Mouse (Mus musculus): ENCODE results near the gene Rabep1. TPM values are rescaled to one million over a fixed set of nuclear protein-coding genes. Genes with fewer than 3 reads are reported as not detected.

Gene Rabep1
- 10 to 100 TPM; 36.0 to 42.2 (median 41.6) TPM for total RNA-seq (2022)

- DNase-seq (ENCODE audit: low spot score in 2 of 2), result peak; percentile 84 to 89
Observed at GRCm38 (mm10) chr11:70844559-70845456, at the start of gene Rabep1. Gene Rabep1 (plus strand): TSS chr11:70844778.

- DNase-seq (ENCODE audit: low spot score in 2 of 2), result no peak
Observed at GRCm38 (mm10) chr11:70802208-70802864, 42.2 kb upstream of the Rabep1 start.

GRCm38 (mm10) chr11:70802865-70803261 lies 41.7 kb upstream of the Rabep1 start:
- no peak for DNase-seq (ENCODE audit: low spot score in 2 of 2)

GRCm38 (mm10) chr11:70803711-70804200 lies 40.8 kb upstream of the Rabep1 start:
- DNase-seq (ENCODE audit: low spot score in 2 of 2), result no peak

- DNase-seq (ENCODE audit: low spot score in 2 of 2), result no peak
Observed at GRCm38 (mm10) chr11:70804395-70804794, 40.2 kb upstream of the Rabep1 start.

- no peak for DNase-seq (ENCODE audit: low spot score in 2 of 2)
Observed at GRCm38 (mm10) chr11:70805641-70806175, 38.9 kb upstream of the Rabep1 start.

- DNase-seq (ENCODE audit: low spot score in 2 of 2), result no peak
Observed at GRCm38 (mm10) chr11:70806697-70807096, 37.9 kb upstream of the Rabep1 start.

- no peak for DNase-seq (ENCODE audit: low spot score in 2 of 2)
Observed at GRCm38 (mm10) chr11:70807630-70808029, 36.9 kb upstream of the Rabep1 start.

- no peak for DNase-seq (ENCODE audit: low spot score in 2 of 2)
Observed at GRCm38 (mm10) chr11:70808101-70808500, 36.5 kb upstream of the Rabep1 start.

- no peak for DNase-seq (ENCODE audit: low spot score in 2 of 2)
Observed at GRCm38 (mm10) chr11:70809011-70809410, 35.6 kb upstream of the Rabep1 start.

- no peak for DNase-seq (ENCODE audit: low spot score in 2 of 2)
Observed at GRCm38 (mm10) chr11:70811041-70811440, 33.5 kb upstream of the Rabep1 start.

- no peak for DNase-seq (ENCODE audit: low spot score in 2 of 2)
Observed at GRCm38 (mm10) chr11:70811471-70812240, 32.9 kb upstream of the Rabep1 start.

- DNase-seq (ENCODE audit: low spot score in 2 of 2), result no peak
Observed at GRCm38 (mm10) chr11:70812365-70812764, 32.2 kb upstream of the Rabep1 start, which contains the start of gene Scimp. Gene Scimp (minus strand): TSS chr11:70812586.

- DNase-seq (ENCODE audit: low spot score in 2 of 2), result no peak
Observed at GRCm38 (mm10) chr11:70815071-70815470, 29.5 kb upstream of the Rabep1 start.

GRCm38 (mm10) chr11:70815498-70816078 lies 29.0 kb upstream of the Rabep1 start:
- DNase-seq (ENCODE audit: low spot score in 2 of 2), result peak; percentile 15 to 50

GRCm38 (mm10) chr11:70816770-70817169 lies 27.8 kb upstream of the Rabep1 start:
- DNase-seq (ENCODE audit: low spot score in 2 of 2), result no peak

- DNase-seq (ENCODE audit: low spot score in 2 of 2), result no peak
Observed at GRCm38 (mm10) chr11:70820120-70820519, 24.5 kb upstream of the Rabep1 start.

- peak; percentile 74 to 81 for DNase-seq (ENCODE audit: low spot score in 2 of 2)
Observed at GRCm38 (mm10) chr11:70821728-70822591, 22.6 kb upstream of the Rabep1 start.

- DNase-seq (ENCODE audit: low spot score in 2 of 2), result no peak
Observed at GRCm38 (mm10) chr11:70826207-70826606, 18.4 kb upstream of the Rabep1 start.

All from gastrocnemius, adult 8-10 months (tissue).